Mouse (Mus musculus) T-cell, adult 2 months (primary cell): Measurements from ENCODE around the gene Tmcc2.

Source experiments
- DNase-seq: peaks from one replicate; pipeline ENCODE4 v3.0.0; 2022; ENCODE audit warnings: low spot score

The Tmcc2 gene

DNA sequence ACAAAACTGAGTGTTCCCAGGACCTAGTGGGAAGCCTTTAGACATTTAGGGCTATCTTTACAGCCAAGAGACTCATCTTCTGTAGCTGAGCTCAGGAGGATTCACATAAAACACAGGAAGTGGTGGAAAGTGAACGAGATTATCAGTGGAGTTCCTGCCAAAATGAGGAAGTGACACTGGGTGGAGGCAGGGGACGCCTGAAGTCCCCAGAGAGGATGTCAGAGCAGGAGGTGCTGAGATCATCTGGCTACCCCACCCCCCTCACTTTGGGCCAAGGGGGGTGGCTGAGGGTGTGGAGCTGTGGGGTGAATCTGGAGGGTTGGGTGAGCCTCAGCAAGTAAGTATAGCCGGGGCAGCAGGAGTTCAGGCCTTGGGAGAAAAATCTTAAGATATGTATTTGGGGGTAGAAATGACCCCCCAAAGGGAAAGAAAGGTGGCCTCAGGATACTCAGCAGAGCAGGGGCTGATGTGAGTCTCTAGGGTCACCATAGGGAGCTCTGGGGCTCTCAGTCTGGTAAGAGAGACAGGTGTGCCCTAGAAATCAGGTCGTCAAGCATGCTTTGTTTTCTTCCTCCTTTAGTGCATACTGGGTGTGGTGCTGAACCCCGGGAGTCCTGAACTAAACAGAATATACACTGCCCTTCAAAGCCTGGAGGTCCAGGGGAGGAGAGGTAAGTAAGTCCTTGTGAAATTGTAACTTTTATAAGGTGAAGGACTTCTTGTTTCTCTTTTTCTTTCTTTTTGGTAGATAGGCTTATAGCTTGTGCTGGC lies 49.2 kb downstream of the Tmcc2 start:
- peak; percentile 87 for DNase-seq

GRCm38 (mm10) chr1:132338027-132338660 lies 52.9 kb downstream of the Tmcc2 start:
- DNase-seq, result no peak

DNA sequence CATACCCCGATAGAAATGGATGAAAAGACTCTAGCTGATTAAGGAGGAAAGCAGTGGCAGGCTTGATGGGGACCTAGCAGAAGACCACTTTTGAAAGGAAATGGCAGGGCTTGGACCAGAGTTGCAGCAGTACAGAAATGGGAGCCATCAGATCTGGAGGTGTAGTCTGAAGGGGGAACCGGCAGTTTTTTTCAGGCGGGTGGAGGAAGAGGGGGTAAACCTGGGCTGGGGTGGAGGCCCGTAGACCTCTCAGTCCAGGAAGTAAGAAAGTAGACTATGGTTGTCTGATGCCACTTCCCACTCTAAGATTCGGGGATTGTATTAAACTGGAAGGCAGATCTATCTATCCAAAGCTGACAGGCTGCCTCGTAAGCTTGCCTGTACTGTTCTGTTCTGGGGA lies 54.2 kb downstream of the Tmcc2 start:
- no peak for DNase-seq

DNA sequence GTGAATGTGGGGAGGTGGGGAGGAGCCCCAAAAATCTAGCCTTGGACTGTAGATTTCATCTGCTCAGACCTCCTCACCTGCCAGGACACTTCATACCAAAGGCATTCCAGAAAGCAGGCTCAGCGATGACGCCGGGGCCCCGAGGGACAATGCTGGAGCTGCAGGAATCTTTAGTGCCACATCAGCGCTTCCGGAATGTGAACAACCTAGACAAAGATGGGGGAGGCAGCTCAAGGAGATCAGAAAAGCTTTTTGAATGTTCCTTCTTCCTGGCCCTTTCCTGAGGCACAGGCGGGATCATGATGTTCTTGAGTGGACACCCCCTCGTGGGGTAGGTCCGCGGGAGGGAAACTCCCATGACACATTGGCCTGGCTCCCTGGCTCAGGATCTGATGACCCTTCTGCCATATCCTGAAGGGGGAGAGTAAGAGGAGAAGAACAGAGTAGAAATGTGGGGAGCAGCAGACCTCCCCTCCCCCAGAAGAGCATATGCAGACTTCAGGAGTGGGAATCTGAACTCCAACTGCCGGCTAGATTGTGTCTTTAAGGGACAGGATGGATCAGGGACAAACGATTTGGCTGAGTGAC lies 55.6 kb downstream of the Tmcc2 start:
- no peak for DNase-seq

DNA sequence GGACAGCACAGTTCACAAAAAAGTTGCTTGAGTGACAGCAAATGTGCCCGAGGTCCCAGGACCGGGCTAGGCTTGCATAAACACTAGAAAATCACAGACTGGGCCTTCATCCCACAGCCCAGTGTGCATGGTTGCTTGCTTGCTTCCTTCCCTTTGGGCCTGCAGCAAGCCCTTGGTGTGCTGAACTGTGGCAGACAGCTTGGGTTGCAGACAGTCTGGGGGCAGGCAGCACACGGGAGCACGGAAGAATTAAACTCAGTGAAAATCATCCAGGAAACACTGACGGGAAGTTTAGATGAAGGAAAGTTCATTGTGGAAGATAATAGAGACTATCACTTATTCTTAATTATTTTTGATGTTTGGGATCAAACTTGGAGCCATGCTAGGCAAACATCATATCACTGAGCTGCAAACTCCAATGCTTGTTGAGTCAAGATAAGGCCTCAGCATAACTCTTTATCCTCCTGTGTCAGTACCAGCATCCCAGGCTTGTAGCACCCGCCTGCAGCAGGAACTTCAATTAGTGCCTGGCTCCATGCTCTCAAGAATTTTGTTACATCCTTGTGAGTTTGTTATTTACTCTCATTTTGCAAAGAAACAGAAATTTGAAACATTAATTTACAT lies 56.8 kb downstream of the Tmcc2 start:
- DNase-seq, result no peak

GRCm38 (mm10) chr1:132333675-132334141 lies 57.4 kb downstream of the Tmcc2 start:
- no peak for DNase-seq

GRCm38 (mm10) chr1:132333201-132333600 lies 57.9 kb downstream of the Tmcc2 start:
- DNase-seq, result no peak

DNA sequence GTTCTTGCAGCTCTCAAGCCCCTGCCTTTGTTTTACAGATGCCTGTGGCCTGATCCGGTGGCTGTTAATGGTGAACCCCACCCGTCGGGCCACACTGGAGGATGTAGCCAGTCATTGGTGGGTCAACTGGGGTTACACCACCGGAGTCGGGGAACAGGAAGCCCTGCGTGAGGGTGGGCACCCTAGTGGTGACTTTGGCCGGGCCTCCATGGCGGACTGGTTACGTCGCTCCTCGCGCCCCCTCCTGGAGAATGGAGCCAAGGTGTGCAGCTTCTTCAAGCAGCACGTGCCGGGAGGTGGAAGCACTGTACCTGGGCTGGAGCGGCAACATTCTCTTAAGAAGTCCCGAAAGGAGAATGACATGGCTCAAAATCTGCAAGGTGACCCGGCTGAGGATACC lies 59.8 kb downstream of the Tmcc2 start:
- no peak for DNase-seq

- no peak for DNase-seq
Measured at GRCm38 (mm10) chr1:132330397-132330796, 60.7 kb downstream of the Tmcc2 start.

GRCm38 (mm10) chr1:132329656-132330055 lies 61.4 kb downstream of the Tmcc2 start:
- DNase-seq, result no peak

GRCm38 (mm10) chr1:132328565-132328964 lies 62.5 kb downstream of the Tmcc2 start:
- no peak for DNase-seq

- DNase-seq, result no peak
Measured at GRCm38 (mm10) chr1:132327477-132327876, 63.6 kb downstream of the Tmcc2 start.

DNA sequence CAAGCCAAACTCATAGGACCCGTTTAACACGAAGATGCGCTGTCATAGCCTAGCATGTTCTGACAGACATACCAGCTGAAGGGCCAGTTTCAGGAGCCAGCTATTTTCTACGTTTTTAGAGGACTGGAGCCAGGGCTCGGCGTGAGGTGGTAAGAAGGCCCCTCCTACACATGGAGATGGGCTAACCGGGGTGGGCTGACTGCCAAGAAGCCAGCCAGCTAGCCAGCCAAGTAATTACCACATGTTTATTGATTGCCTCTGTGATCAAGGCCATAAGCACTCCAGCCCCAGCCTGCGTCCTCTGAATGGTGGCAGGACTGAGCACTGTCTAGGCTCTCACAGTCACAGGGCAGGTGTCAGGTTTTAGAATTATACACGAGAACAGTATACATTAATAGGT lies 64.3 kb downstream of the Tmcc2 start:
- DNase-seq, result no peak

GRCm38 (mm10) chr1:132322711-132323542 lies 68.2 kb downstream of the Tmcc2 start:
- no peak for DNase-seq

- no peak for DNase-seq
Measured at GRCm38 (mm10) chr1:132321821-132322580, 69.1 kb downstream of the Tmcc2 start.

- no peak for DNase-seq
Measured at GRCm38 (mm10) chr1:132319242-132319641, 71.8 kb downstream of the Tmcc2 start.

DNA sequence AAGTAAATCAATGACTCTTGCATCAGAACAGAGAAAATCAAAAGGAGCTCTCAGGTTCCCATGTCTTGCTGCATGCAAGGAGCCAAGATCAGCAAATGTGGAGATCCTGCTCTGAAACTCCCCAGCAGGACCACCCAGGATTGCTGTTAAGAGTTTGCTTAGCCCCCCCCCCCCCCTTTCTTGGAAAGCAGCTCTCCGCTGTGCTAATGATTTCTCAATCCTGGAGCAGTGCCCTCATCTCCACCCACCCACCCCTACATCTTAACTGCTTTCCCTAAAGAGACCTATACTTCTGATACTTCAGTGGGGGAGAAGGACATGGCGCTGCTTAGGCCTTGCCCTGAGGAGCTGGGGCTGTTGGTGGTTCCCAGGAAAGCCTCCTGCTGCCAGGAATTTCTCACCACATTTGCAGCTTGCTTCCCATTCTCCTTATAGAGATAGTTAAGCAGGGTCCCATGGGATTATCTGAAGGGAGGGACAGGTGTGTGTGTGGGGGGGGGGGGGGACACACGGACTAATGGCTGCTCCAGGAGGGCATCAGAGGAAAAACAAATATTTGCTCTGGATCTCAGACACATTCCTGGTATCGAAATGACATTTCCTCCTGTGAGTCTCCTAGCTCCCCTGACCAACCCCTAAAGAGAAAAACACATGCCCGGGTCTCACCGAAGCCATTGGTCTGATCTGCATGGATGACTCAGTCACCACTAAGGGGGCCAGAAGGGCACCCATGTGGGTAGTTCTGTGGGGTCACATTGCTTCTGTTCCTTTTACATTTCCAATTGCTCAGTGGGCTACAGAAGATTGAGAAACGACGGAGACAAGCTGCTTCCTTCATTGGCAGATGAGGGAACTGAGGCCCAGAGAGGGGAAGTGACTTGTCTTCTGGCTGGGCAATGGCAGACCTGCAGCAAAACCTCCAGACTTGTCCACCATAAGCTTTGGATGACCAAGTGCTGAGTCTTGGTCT lies 72.9 kb downstream of the Tmcc2 start:
- no peak for DNase-seq

DNA sequence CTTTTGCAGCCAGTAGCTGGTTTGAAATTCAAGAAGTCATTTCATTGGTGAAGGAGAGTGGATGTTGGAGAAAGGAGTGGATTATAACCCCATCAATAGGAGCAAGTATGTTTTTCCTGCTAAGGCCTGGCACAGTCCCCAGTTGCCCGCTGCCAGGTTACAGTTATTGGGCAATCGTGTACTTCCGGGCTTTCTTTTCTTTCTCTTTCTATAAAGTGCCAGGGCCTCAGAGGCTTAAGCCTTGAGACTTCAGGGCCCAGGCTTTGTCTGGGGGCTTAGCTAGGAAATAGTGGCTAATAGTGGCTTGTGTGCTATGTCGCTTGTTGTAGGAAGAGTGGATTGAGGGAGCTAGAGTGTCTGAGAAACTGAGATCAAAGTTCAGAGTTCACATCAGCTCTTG lies 73.7 kb downstream of the Tmcc2 start:
- no peak for DNase-seq

- no peak for DNase-seq
Measured at GRCm38 (mm10) chr1:132316625-132316994, 74.5 kb downstream of the Tmcc2 start.
